Mouse (Mus musculus): ENCODE measurements around the gene Cidec. TPM values are rescaled to one million over a fixed set of nuclear protein-coding genes. Genes with fewer than 3 reads are reported as not detected.

Cidec gene
- total RNA-seq, 4 experiments from 2014 or later, result not detected

Small RNA genes within 50 kb of the gene (microRNA-seq; reads per million reads assigned to microRNA genes)
- 0 reads per million in 2 experiments for gene Gm24387

Other genes starting within 250 kb of the Cidec start
- 10 to 100 TPM; 71.7 to 80.9 (median 76.9) TPM for gene Lhfpl4, start 240.4 kb downstream of the Cidec start, total RNA-seq (2022)
- gene Mtmr14, start 197.9 kb downstream of the Cidec start, total RNA-seq (2022), result 10 to 100 TPM; 15.5 to 19.9 (median 17.7) TPM
- 10 to 100 TPM; 19.5 to 24.2 (median 19.9) TPM for gene Cpne9, start 153.5 kb downstream of the Cidec start, total RNA-seq (2022)
- gene Brpf1, start 128.6 kb downstream of the Cidec start, total RNA-seq (2022), result 10 to 100 TPM; 36.8 to 40.5 (median 38.4) TPM
- gene Ogg1, start 108.8 kb downstream of the Cidec start, total RNA-seq (2022), result 10 to 100 TPM in 2 of 4 experiments, 1 to 10 TPM in 2; 7.6 to 11.1 (median 9.4) TPM
- 10 to 100 TPM; 57.2 to 74.1 (median 63.7) TPM for gene Camk1, start 91.8 kb downstream of the Cidec start, total RNA-seq (2022)
- gene Tada3, start 57.9 kb downstream of the Cidec start, total RNA-seq (2022), result 10 to 100 TPM; 43.4 to 49.8 (median 47.7) TPM
- 100 to 1,000 TPM; 282 to 324 (median 303) TPM for gene Arpc4, start 57.6 kb downstream of the Cidec start, total RNA-seq (2022)
- 10 to 100 TPM; 17.2 to 21.6 (median 19.6) TPM for gene Ttll3, start 46.5 kb downstream of the Cidec start, total RNA-seq (2022)
- 10 to 100 TPM; 27.4 to 39.1 (median 35.2) TPM for gene Rpusd3, start 16.4 kb downstream of the Cidec start, total RNA-seq (2022)
- gene Jagn1, start 6.8 kb upstream of the Cidec start, total RNA-seq (2022), result 10 to 100 TPM; 38.5 to 47.0 (median 39.7) TPM
- under 1 TPM; 0.22 to 0.45 (median 0.41) TPM for gene Il17re, start 22.7 kb upstream of the Cidec start, total RNA-seq (2022)
- gene Il17rc, start 35.7 kb upstream of the Cidec start, total RNA-seq (2022), result 1 to 10 TPM; 3.8 to 6.1 (median 4.8) TPM
- gene Creld1, start 47.5 kb upstream of the Cidec start, total RNA-seq (2022), result 100 to 1,000 TPM in 2 of 4 experiments, 10 to 100 TPM in 2; 86.9 to 135 (median 104) TPM
- 10 to 100 TPM; 45.3 to 51.3 (median 49.8) TPM for gene Prrt3, start 66.2 kb upstream of the Cidec start, total RNA-seq (2022)
- gene Emc3, start 95.9 kb upstream of the Cidec start, total RNA-seq (2022), result 10 to 100 TPM; 62.1 to 75.3 (median 71.4) TPM
- 1 to 10 TPM; 2.0 to 2.5 (median 2.3) TPM for gene Fancd2, start 95.9 kb upstream of the Cidec start, total RNA-seq (2022)
- under 1 TPM in 3 of 4 experiments, not detected in 1; 0.37 to 0.56 (median 0.55) TPM for gene Fancd2os, start 165.0 kb upstream of the Cidec start, total RNA-seq (2022)
- gene Brk1, start 169.0 kb upstream of the Cidec start, total RNA-seq (2022), result 100 to 1,000 TPM; 207 to 213 (median 208) TPM
- 10 to 100 TPM; 41.0 to 50.5 (median 47.0) TPM for gene Vhl, start 188.2 kb upstream of the Cidec start, total RNA-seq (2022)
- gene Irak2, start 202.7 kb upstream of the Cidec start, total RNA-seq (2022), result 10 to 100 TPM; 19.3 to 25.0 (median 21.7) TPM